In genomic region chr13:93839137-93839630, GRCm38 (mm10) we compare ENCODE assay signal across 8 mouse cellular contexts.
A peak's percentile ranks its signal among the peaks of the same experiment; 100 is the strongest.
DNase-seq lines count a peak whose midpoint lies in the region; ATAC-seq lines count a peak whose summit lies in the region.

No protein-coding gene starts in this region.

- WGBS in neural tube, embryonic 12.5 days = 33% methylated on average over 10 of the region's 10 CpGs

- no peaks in the 10 kb centered on the region for H3K9me3 ChIP-seq in neural tube, embryonic 12.5 days

- H3K4me2 ChIP-seq in neural tube, embryonic 12.5 days (replicated peaks) = peak overlapping the region; percentile 22; the same call in 1 of the 2 replicates

- H3K27ac ChIP-seq in neural tube, embryonic 12.5 days = no peak overlapping the region; the same call in 1 of the 2 replicates

- H3K9ac ChIP-seq in neural tube, embryonic 12.5 days = no peak overlapping the region

- no peak overlapping the region for H3K4me3 ChIP-seq in neural tube, embryonic 12.5 days

- no peak for DNase-seq in cerebellum, adult 11 months
- DNase-seq in embryo, embryonic 11.5 days (ENCODE audit: low read depth, low spot score) = peak; percentile 60
- DNase-seq in heart, adult 9 months (ENCODE audit: low spot score in 2 of 2) = peak; percentile 57 to 79
- DNase-seq in layer of hippocampus, adult 9-11 months = peak; percentile 40
- DNase-seq in urinary bladder, adult 18-20 months (ENCODE audit: low spot score in 2 of 2) = no peak
- DNase-seq in left cerebral cortex, adult 18-20 months (ENCODE audit: low spot score in 2 of 2) = no peak

- no peaks in the 10 kb centered on the region for H3K36me3 ChIP-seq in neural tube, embryonic 12.5 days

- peak; percentile 75 for ATAC-seq in cerebellum, adult (ENCODE audit: insufficient number of reproducible peaks, low FRiP score, low TSS enrichment)
- ATAC-seq in neural tube, embryonic 12.5 days (ENCODE audit: low FRiP score, low read depth) = peak; percentile 58; the same call in 1 of the 2 replicates

- peaks cover 14% of the 10 kb centered on the region for H3K4me1 ChIP-seq in neural tube, embryonic 12.5 days

- no peaks in the 10 kb centered on the region for H3K27me3 ChIP-seq in neural tube, embryonic 12.5 days (replicated peaks)

Comparison
In these comparisons a context has a peak if more than half of its experiments do, and no peak if none do; other contexts are left out.
1. DNase-seq: peak in embryo, embryonic 11.5 days (single experiment), heart, adult 9 months (2 of 2) and layer of hippocampus, adult 9-11 months (single experiment); none in cerebellum, adult 11 months (single experiment), urinary bladder, adult 18-20 months (0 of 2) and left cerebral cortex, adult 18-20 months (0 of 2).